Mouse (Mus musculus) thymus, postnatal 0 days (tissue): Measurements from ENCODE around the gene Fggy. TPM values are rescaled to one million over a fixed set of nuclear protein-coding genes. Genes with fewer than 3 reads are reported as not detected.

ENCODE experiments used
- DNase-seq: peaks from one replicate; pipeline ENCODE4 v3.0.0-alpha.2; 2015; ENCODE audit warnings: low spot score
- polyA plus RNA-seq: library from polyadenylated mRNA; unstranded; fragments of >200 nt; fragmentation: Nextera tagmentation; extraction: Ambion mirVana; gene quantifications from 2 replicates; pipeline ENCODE4 v1.2.1, GENCODE M21; 2015

Fggy gene
- polyA plus RNA-seq, 1 experiment from 2014 or later: 4.7 TPM

GRCm38 (mm10) chr4:95723615-95724014 lies 166.3 kb downstream of the Fggy start:
- no peak for DNase-seq

GRCm38 (mm10) chr4:95726361-95726760 lies 169.1 kb downstream of the Fggy start:
- no peak for DNase-seq

- no peak for DNase-seq
These were observed 172.0 kb downstream of the Fggy start for GRCm38 (mm10) chr4:95729142-95729826.

- no peak for DNase-seq
These were observed 173.8 kb downstream of the Fggy start for GRCm38 (mm10) chr4:95731110-95731509.

- no peak for DNase-seq
These were observed 176.3 kb downstream of the Fggy start for GRCm38 (mm10) chr4:95733397-95734249.

- DNase-seq: no peak
These were observed 178.7 kb downstream of the Fggy start for GRCm38 (mm10) chr4:95735967-95736366.

- DNase-seq: no peak
These were observed 179.4 kb downstream of the Fggy start for GRCm38 (mm10) chr4:95736674-95737073.

- DNase-seq: no peak
These were observed 180.9 kb downstream of the Fggy start for GRCm38 (mm10) chr4:95738179-95738578.

GRCm38 (mm10) chr4:95738725-95739124 lies 181.4 kb downstream of the Fggy start:
- no peak for DNase-seq

- DNase-seq: no peak
These were observed 183.9 kb downstream of the Fggy start for GRCm38 (mm10) chr4:95741115-95741734.

GRCm38 (mm10) chr4:95742986-95743385 lies 185.7 kb downstream of the Fggy start:
- DNase-seq: no peak

- no peak for DNase-seq
These were observed 189.6 kb downstream of the Fggy start for GRCm38 (mm10) chr4:95746954-95747353.

- no peak for DNase-seq
These were observed 190.3 kb downstream of the Fggy start for GRCm38 (mm10) chr4:95747415-95748202.

- no peak for DNase-seq
These were observed 192.9 kb downstream of the Fggy start for GRCm38 (mm10) chr4:95750186-95750585.

GRCm38 (mm10) chr4:95752538-95753188 lies 195.4 kb downstream of the Fggy start:
- DNase-seq: no peak

- DNase-seq: no peak
These were observed 201.9 kb downstream of the Fggy start for GRCm38 (mm10) chr4:95759027-95759731.

GRCm38 (mm10) chr4:95765359-95765758 lies 208.1 kb downstream of the Fggy start:
- DNase-seq: no peak

- DNase-seq: no peak
These were observed 213.2 kb downstream of the Fggy start for GRCm38 (mm10) chr4:95770469-95770868.

GRCm38 (mm10) chr4:95771542-95771941 lies 214.2 kb downstream of the Fggy start:
- DNase-seq: no peak

- DNase-seq: no peak
These were observed 214.6 kb downstream of the Fggy start for GRCm38 (mm10) chr4:95771945-95772344.
